Mouse (Mus musculus) forebrain, postnatal 0 days (tissue): Measurements from ENCODE around the gene Gps1. TPM values are rescaled to one million over a fixed set of nuclear protein-coding genes. Genes with fewer than 3 reads are reported as not detected.
"Not testable (repeated sequence)": the region's sequence is repeated elsewhere in the genome, so short reads cannot be mapped to it uniquely, and the experiment has no call there.

ENCODE experiments used
- ATAC-seq: fragments of 200-750 bp; cut with Nextera tagmentation; 2 replicates; pipeline ENCODE4 v1.8.0; 2017; ENCODE audit warnings: mild to moderate bottlenecking, moderate library complexity
- DNase-seq: peaks from one replicate; pipeline ENCODE4 v3.0.0-alpha.2; 2015
- H3K27ac ChIP-seq: fragments of 300-500 bp; sonication (generic); 2 replicates; pipeline ENCODE4 v1.5.1; 2014; ENCODE audit warnings: low read depth, mild to moderate bottlenecking, antibody characterized with exemption, low read length, moderate library complexity, mixed read lengths
- H3K27me3 ChIP-seq: fragments of 300-500 bp; sonication (generic); 2 replicates; pipeline ENCODE4 v1.6.1; 2014; ENCODE audit warnings: mild to moderate bottlenecking, low read length, mixed read lengths; ENCODE audit not compliant: insufficient read depth
- H3K36me3 ChIP-seq: fragments of 300-500 bp; sonication (generic); 2 replicates; pipeline ENCODE4 v1.6.1; 2014; ENCODE audit warnings: mild to moderate bottlenecking, moderate library complexity; ENCODE audit not compliant: insufficient read depth
- H3K4me1 ChIP-seq: fragments of 300-500 bp; sonication (generic); 2 replicates; pipeline ENCODE4 v1.6.1; 2014; ENCODE audit warnings: antibody characterized with exemption; ENCODE audit not compliant: insufficient read depth
- H3K4me2 ChIP-seq: fragments of 300-500 bp; sonication (generic); 2 replicates; pipeline ENCODE4 v1.6.1; 2014; ENCODE audit warnings: low read depth, mild to moderate bottlenecking, moderate library complexity
- H3K4me3 ChIP-seq: fragments of 300-500 bp; sonication (generic); 2 replicates; pipeline ENCODE4 v1.5.1; 2014; ENCODE audit warnings: low read depth, low read length, mixed read lengths
- H3K9ac ChIP-seq: fragments of 300-500 bp; sonication (generic); 2 replicates; pipeline ENCODE4 v1.6.1; 2014; ENCODE audit warnings: mild to moderate bottlenecking
- H3K9me3 ChIP-seq: fragments of 300-500 bp; sonication (generic); 2 replicates; pipeline ENCODE4 v1.6.1; 2016; ENCODE audit warnings: low read length
- CTCF ChIP-seq: sonication (generic); IDR thresholded peaks from 2 replicates; pipeline ENCODE4 v1.5.1; 2016; ENCODE audit warnings: antibody characterized with exemption, control low read depth, low read depth
- WGBS: fragments of 180-500 bp; shearing (Covaris S2); extraction: QIAGEN DNeasy Blood & Tissue Kit; methylation state at CpG from one replicate; pipeline ENCODE4 v1.1.7; 2014; 5-methylcytosine and 5-hydroxymethylcytosine counted together
- polyA plus RNA-seq: library from polyadenylated mRNA; unstranded; fragments of >200 nt; fragmentation: Nextera tagmentation; extraction: Ambion mirVana; gene quantifications from 2 replicates; pipeline ENCODE4 v1.2.1, GENCODE M21; 2015
- total RNA-seq: library from RNA; depleted of rRNA; stranded (reverse); fragments of >200 nt; gene quantifications from 2 replicates; pipeline ENCODE4 v1.2.3, GENCODE M21; 2014; rRNA removed

The Gps1 gene
- total and polyA plus RNA-seq, 2 experiments from 2014 or later: 240 to 244 TPM

GRCm38 (mm10) chr11:120829757-120830532 lies 45.9 kb downstream of the Gps1 start:
- Histone ChIP-seq H3K9ac (no peak overlapping the region), H3K4me3 (no peak overlapping the region), H3K9me3 (no peaks in the 10 kb centered on the region), H3K27ac (no peak overlapping the region), H3K4me2 (no peak overlapping the region), H3K4me1 (peaks cover 7% of the 10 kb centered on the region), H3K27me3 (no peaks in the 10 kb centered on the region), H3K36me3 (peaks cover 9% of the 10 kb centered on the region; the same call in 1 of the 2 replicates)
- TF ChIP-seq CTCF: no peak
- ATAC-seq (no peak), DNase-seq (no peak)
- WGBS: 89% methylated on average over 10 of the region's 10 CpGs

- ATAC-seq (no peak), DNase-seq (no peak)
- H3K4me1 ChIP-seq: no peaks in the 10 kb centered on the region
- no peaks in the 10 kb centered on the region for H3K9me3 ChIP-seq
- peaks cover 9% of the 10 kb centered on the region; the same call in 1 of the 2 replicates for H3K36me3 ChIP-seq
- WGBS: 88% methylated on average over 12 of the region's 12 CpGs
- H3K4me3 ChIP-seq: no peak overlapping the region
- no peak overlapping the region for H3K27ac ChIP-seq
- H3K9ac ChIP-seq: no peak overlapping the region
- H3K27me3 ChIP-seq: no peaks in the 10 kb centered on the region
- no peak for TF ChIP-seq CTCF
- no peak overlapping the region for H3K4me2 ChIP-seq
Measured at GRCm38 (mm10) chr11:120830686-120831085, 46.6 kb downstream of the Gps1 start.

- DNase-seq (no peak), ATAC-seq (no peak)
- Histone ChIP-seq H3K27ac (no peak overlapping the region), H3K9me3 (no peaks in the 10 kb centered on the region), H3K27me3 (no peaks in the 10 kb centered on the region), H3K4me1 (no peaks in the 10 kb centered on the region), H3K9ac (no peak overlapping the region), H3K4me3 (no peak overlapping the region), H3K36me3 (peaks cover 3% of the 10 kb centered on the region; the same call in 1 of the 2 replicates), H3K4me2 (no peak overlapping the region)
- TF ChIP-seq CTCF: no peak
- 60% methylated on average over 3 of the region's 3 CpGs for WGBS
Measured at GRCm38 (mm10) chr11:120831659-120832440, 47.8 kb downstream of the Gps1 start.

GRCm38 (mm10) chr11:120832962-120833361 lies 48.9 kb downstream of the Gps1 start:
- DNase-seq, ATAC-seq, H3K9me3 ChIP-seq, H3K4me2 ChIP-seq, H3K4me1 ChIP-seq, H3K27me3 ChIP-seq, H3K9ac ChIP-seq, H3K4me3 ChIP-seq, H3K36me3 ChIP-seq: not testable (repeated sequence)
- WGBS: 91% methylated on average over 5 of the region's 5 CpGs
- peak overlapping the region; percentile 66; the same call in 1 of the 2 replicates for H3K27ac ChIP-seq

GRCm38 (mm10) chr11:120833555-120834280 lies 49.6 kb downstream of the Gps1 start:
- ATAC-seq (peak; percentile 90), DNase-seq (peak; percentile 52)
- Histone ChIP-seq H3K27me3 (no peaks in the 10 kb centered on the region), H3K4me2 (no peak overlapping the region), H3K27ac (peak overlapping the region; percentile 66), H3K36me3 (peaks cover 3% of the 10 kb centered on the region; the same call in 1 of the 2 replicates), H3K9me3 (no peaks in the 10 kb centered on the region), H3K4me3 (no peak overlapping the region), H3K4me1 (no peaks in the 10 kb centered on the region), H3K9ac (no peak overlapping the region)
- TF ChIP-seq CTCF: no peak
- WGBS: 11% methylated on average over 8 of the region's 8 CpGs

Other genes starting within 250 kb of the Gps1 start
- gene Mcrip1, start 234.5 kb upstream of the Gps1 start, total RNA-seq: 103 and 105 TPM in 2 replicates
- 261 and 275 TPM in 2 replicates for gene Mcrip1, start 234.5 kb upstream of the Gps1 start, polyA plus RNA-seq
- gene Ppp1r27, start 233.1 kb upstream of the Gps1 start, total RNA-seq: not detected in 2 replicates
- gene Ppp1r27, start 233.1 kb upstream of the Gps1 start, polyA plus RNA-seq: not detected in 2 replicates
- 162 and 174 TPM in 2 replicates for gene P4hb, start 211.0 kb upstream of the Gps1 start, total RNA-seq
- 208 and 218 TPM in 2 replicates for gene P4hb, start 211.0 kb upstream of the Gps1 start, polyA plus RNA-seq
- 214 and 237 TPM in 2 replicates for gene Arhgdia, start 202.6 kb upstream of the Gps1 start, total RNA-seq
- 416 and 435 TPM in 2 replicates for gene Arhgdia, start 202.6 kb upstream of the Gps1 start, polyA plus RNA-seq
- gene Alyref, start 185.9 kb upstream of the Gps1 start, total RNA-seq: 99.8 and 111 TPM in 2 replicates
- 207 and 238 TPM in 2 replicates for gene Alyref, start 185.9 kb upstream of the Gps1 start, polyA plus RNA-seq
- 54.2 and 64.2 TPM in 2 replicates for gene Anapc11, start 185.9 kb upstream of the Gps1 start, total RNA-seq
- 207 and 226 TPM in 2 replicates for gene Anapc11, start 185.9 kb upstream of the Gps1 start, polyA plus RNA-seq
- gene Npb, start 175.8 kb upstream of the Gps1 start, total RNA-seq: not detected in 2 replicates
- gene Npb, start 175.8 kb upstream of the Gps1 start, polyA plus RNA-seq: 0.42 and 0.80 TPM in 2 replicates
- 102 and 129 TPM in 2 replicates for gene Pcyt2, start 166.3 kb upstream of the Gps1 start, total RNA-seq
- gene Pcyt2, start 166.3 kb upstream of the Gps1 start, polyA plus RNA-seq: 107 and 117 TPM in 2 replicates
- gene Sirt7, start 159.0 kb upstream of the Gps1 start, total RNA-seq: 48.7 and 51.8 TPM in 2 replicates
- 37.4 and 40.7 TPM in 2 replicates for gene Sirt7, start 159.0 kb upstream of the Gps1 start, polyA plus RNA-seq
- 37.5 and 40.1 TPM in 2 replicates for gene Mafg, start 150.7 kb upstream of the Gps1 start, total RNA-seq
- gene Mafg, start 150.7 kb upstream of the Gps1 start, polyA plus RNA-seq: 24.6 and 39.7 TPM in 2 replicates
- gene Pycr1, start 140.5 kb upstream of the Gps1 start, total RNA-seq: 8.7 and 13.8 TPM in 2 replicates
- gene Pycr1, start 140.5 kb upstream of the Gps1 start, polyA plus RNA-seq: 19.5 and 23.0 TPM in 2 replicates
- 1.1 and 3.2 TPM in 2 replicates for gene Myadml2, start 136.1 kb upstream of the Gps1 start, total RNA-seq
- 1.3 and 1.5 TPM in 2 replicates for gene Myadml2, start 136.1 kb upstream of the Gps1 start, polyA plus RNA-seq
- 5.5 and 5.9 TPM in 2 replicates for gene Notum, start 123.1 kb upstream of the Gps1 start, total RNA-seq
- 3.6 and 4.9 TPM in 2 replicates for gene Notum, start 123.1 kb upstream of the Gps1 start, polyA plus RNA-seq
- gene Aspscr1, start 111.3 kb upstream of the Gps1 start, total RNA-seq: 97.7 and 102 TPM in 2 replicates
- gene Aspscr1, start 111.3 kb upstream of the Gps1 start, polyA plus RNA-seq: 137 and 139 TPM in 2 replicates
- 28.5 and 52.1 TPM in 2 replicates for gene Cenpx, start 70.5 kb upstream of the Gps1 start, total RNA-seq
- gene Cenpx, start 70.5 kb upstream of the Gps1 start, polyA plus RNA-seq: 91.3 and 114 TPM in 2 replicates
- gene Lrrc45, start 70.3 kb upstream of the Gps1 start, total RNA-seq: 57.6 and 58.4 TPM in 2 replicates
- 31.0 and 41.0 TPM in 2 replicates for gene Lrrc45, start 70.3 kb upstream of the Gps1 start, polyA plus RNA-seq
- 598 and 666 TPM in 2 replicates for gene Rac3, start 62.8 kb upstream of the Gps1 start, total RNA-seq
- 681 and 697 TPM in 2 replicates for gene Rac3, start 62.8 kb upstream of the Gps1 start, polyA plus RNA-seq
- gene Dcxr, start 57.0 kb upstream of the Gps1 start, total RNA-seq: 7.2 and 13.2 TPM in 2 replicates
- 11.2 and 12.7 TPM in 2 replicates for gene Dcxr, start 57.0 kb upstream of the Gps1 start, polyA plus RNA-seq
- gene Cbr2, start 52.2 kb upstream of the Gps1 start, total RNA-seq: 3.6 and 4.8 TPM in 2 replicates
- gene Cbr2, start 52.2 kb upstream of the Gps1 start, polyA plus RNA-seq: 3.1 and 4.9 TPM in 2 replicates
- 0.95 and 1.8 TPM in 2 replicates for gene Hmga1b, start 21.5 kb upstream of the Gps1 start, total RNA-seq
- 1.6 and 1.7 TPM in 2 replicates for gene Hmga1b, start 21.5 kb upstream of the Gps1 start, polyA plus RNA-seq
- 61.9 and 82.8 TPM in 2 replicates for gene Rfng, start 65 bp upstream of the Gps1 start, total RNA-seq
- gene Rfng, start 65 bp upstream of the Gps1 start, polyA plus RNA-seq: 114 and 125 TPM in 2 replicates
- 43.0 and 52.0 TPM in 2 replicates for gene Dus1l, start 12.1 kb downstream of the Gps1 start, total RNA-seq
- 36.1 and 38.6 TPM in 2 replicates for gene Dus1l, start 12.1 kb downstream of the Gps1 start, polyA plus RNA-seq
- 328 and 364 TPM in 2 replicates for gene Fasn, start 40.3 kb downstream of the Gps1 start, total RNA-seq
- gene Fasn, start 40.3 kb downstream of the Gps1 start, polyA plus RNA-seq: 72.5 and 75.6 TPM in 2 replicates
- 8.8 and 11.6 TPM in 2 replicates for gene Ccdc57, start 148.6 kb downstream of the Gps1 start, total RNA-seq
- 4.9 and 6.9 TPM in 2 replicates for gene Ccdc57, start 148.6 kb downstream of the Gps1 start, polyA plus RNA-seq
- gene Slc16a3, start 164.2 kb downstream of the Gps1 start, total RNA-seq: 7.2 and 9.0 TPM in 2 replicates
- gene Slc16a3, start 164.2 kb downstream of the Gps1 start, polyA plus RNA-seq: 2.6 and 3.6 TPM in 2 replicates
- gene Csnk1d, start 207.1 kb downstream of the Gps1 start, total RNA-seq: 77.9 and 107 TPM in 2 replicates
- gene Csnk1d, start 207.1 kb downstream of the Gps1 start, polyA plus RNA-seq: 84.8 and 108 TPM in 2 replicates